15 mouse cellular contexts compared by ENCODE assay signal in the genomic region with DNA sequence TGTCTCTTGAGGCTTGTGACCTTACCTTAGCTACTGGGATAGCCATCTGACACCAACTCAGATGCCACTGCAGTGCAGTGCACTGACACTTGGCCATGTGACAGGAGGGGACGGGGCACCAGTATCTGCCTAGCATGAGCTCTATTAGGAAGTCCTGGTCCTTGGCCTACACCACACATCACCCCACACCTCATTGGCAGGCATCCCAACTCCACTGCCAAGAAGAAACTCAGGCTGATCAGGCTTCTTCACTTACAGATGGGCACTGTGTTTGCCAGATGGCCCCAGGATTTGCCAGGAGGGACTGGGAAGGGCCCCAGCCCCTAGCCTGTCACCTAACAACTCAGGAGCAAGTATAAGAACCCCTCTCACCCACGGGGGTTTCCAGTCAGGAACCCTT. TPM values are rescaled to one million over a fixed set of nuclear protein-coding genes. Genes with fewer than 3 reads are reported as not detected.
DNase-seq lines count a peak whose midpoint lies in the region.
"Had no signal": no experiment of that assay in that cellular context is flagged by ENCODE, and none has a peak within 500 bp of the region (broad histone marks: within the 10 kb centered on the region; RNA-seq: fewer than 3 reads in every experiment).

No protein-coding gene starts in this region.

- peak; percentile 77 to 87 for DNase-seq in cerebellum, postnatal 10 days
- no peak for DNase-seq in cerebellum, postnatal 36 days
- DNase-seq in 3T3-L1 (ENCODE audit: low read depth, low spot score) (peak; percentile 35), 416B (ENCODE audit: low read depth) (peak; percentile 18)
- peak; percentile 94 for DNase-seq in gastrocnemius, adult 18-20 months (ENCODE audit: low spot score)
- DNase-seq in thymus, postnatal 14 days, result no peak
- DNase-seq in kidney, adult 11 months, result no peak
- no peak for DNase-seq in thymus, postnatal 36 days
- DNase-seq: heart, postnatal 36 days; kidney, adult 8-10 months; kidney, postnatal 25 days; layer of hippocampus, adult 9-11 months; liver, postnatal 0 days; lung, postnatal 36 days had no signal

RNA-seq across cellular contexts. Expression of a gene that starts 2.2 kb away (rescaled TPM):
- 10 to 100 TPM; 13.4 to 15.9 TPM for total RNA-seq in gastrocnemius, adult 18-20 months (2021)
- total RNA-seq: monocyte, adult 5-6 weeks had no signal

RNA-seq across cellular contexts. Expression of a gene that starts 11.1 kb away (rescaled TPM):
- 100 to 1,000 TPM; 133 to 135 TPM for total RNA-seq in gastrocnemius, adult 18-20 months (2021)

RNA-seq across cellular contexts. Expression of a gene that starts 11.1 kb away (rescaled TPM):
- 10 to 100 TPM; 27.4 to 28.6 TPM for total RNA-seq in gastrocnemius, adult 18-20 months (2021)

RNA-seq across cellular contexts. Expression of a gene that starts 16.2 kb away (rescaled TPM):
- total RNA-seq in gastrocnemius, adult 18-20 months (2021), result 1 to 10 TPM; 1.9 to 2.1 TPM
- total RNA-seq: heart, postnatal 36 days; monocyte, adult 5-6 weeks had no signal

RNA-seq across cellular contexts. Expression of a gene that starts 30.8 kb away (rescaled TPM):
- total RNA-seq in gastrocnemius, adult 18-20 months (2021), result 1 to 10 TPM; 2.9 to 3.8 TPM

Comparison
In these comparisons a context has a peak if more than half of its experiments do, and no peak if none do; other contexts are left out.
1. DNase-seq: peak in cerebellum, postnatal 10 days (2 of 2), 3T3-L1 (single experiment), 416B (single experiment) and gastrocnemius, adult 18-20 months (single experiment); none in cerebellum, postnatal 36 days (0 of 2), thymus, postnatal 14 days (single experiment), kidney, adult 11 months (single experiment) and thymus, postnatal 36 days (0 of 2).